Mouse (Mus musculus): ENCODE results near the gene Fam25c. TPM values are rescaled to one million over a fixed set of nuclear protein-coding genes. Genes with fewer than 3 reads are reported as not detected.
"Not testable (repeated sequence)": the region's sequence is repeated elsewhere in the genome, so short reads cannot be mapped to it uniquely, and the experiment has no call there.

The Fam25c gene
- total RNA-seq, 2 experiments from 2014 or later: not detected

DNA sequence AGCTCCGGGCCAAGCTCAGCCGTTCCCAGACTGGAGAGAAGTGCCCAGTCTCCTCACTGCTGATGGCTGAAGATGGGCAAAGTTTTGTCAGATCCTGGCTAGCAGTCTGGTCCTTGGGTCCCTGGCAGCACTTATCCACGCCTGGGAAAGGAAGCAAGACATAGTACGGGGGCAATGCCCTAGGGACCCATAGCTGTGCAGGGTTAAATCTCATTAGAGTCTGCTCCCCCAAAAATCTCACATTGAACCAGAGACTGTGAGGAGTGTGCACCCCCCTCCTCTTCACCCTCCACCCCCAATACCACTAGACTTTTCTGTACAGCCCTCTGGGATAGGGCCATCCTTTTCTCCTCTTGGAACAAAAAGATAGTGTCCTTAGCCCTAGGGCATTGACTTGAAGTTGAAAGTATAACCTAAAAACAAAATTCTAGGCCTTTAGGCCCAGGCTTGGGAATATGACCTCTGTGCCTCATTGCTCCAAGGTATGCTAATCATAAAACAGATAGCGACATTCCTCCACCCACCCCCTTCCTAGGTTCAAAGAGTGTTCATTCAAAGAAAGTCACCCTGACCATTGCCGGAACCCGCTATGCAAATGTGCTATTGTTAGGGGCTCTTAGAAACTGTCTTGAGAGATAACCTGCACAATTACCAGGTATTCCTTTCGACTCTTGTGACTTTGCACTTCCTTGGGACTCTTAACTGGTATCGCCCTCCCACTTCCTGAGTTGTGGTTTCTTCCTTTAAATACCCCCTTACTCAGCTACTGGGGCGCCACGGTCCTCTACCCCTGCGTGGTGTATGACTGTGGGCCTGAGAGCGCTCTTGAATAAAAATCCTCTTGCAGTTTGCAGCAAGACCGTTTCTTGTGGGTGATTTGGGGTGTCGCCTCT, 9.3 kb upstream of the Fam25c start:
- DNase-seq (ENCODE audit: extremely low spot score in 1 of 2, low spot score in 1 of 2): not testable (repeated sequence)

DNA sequence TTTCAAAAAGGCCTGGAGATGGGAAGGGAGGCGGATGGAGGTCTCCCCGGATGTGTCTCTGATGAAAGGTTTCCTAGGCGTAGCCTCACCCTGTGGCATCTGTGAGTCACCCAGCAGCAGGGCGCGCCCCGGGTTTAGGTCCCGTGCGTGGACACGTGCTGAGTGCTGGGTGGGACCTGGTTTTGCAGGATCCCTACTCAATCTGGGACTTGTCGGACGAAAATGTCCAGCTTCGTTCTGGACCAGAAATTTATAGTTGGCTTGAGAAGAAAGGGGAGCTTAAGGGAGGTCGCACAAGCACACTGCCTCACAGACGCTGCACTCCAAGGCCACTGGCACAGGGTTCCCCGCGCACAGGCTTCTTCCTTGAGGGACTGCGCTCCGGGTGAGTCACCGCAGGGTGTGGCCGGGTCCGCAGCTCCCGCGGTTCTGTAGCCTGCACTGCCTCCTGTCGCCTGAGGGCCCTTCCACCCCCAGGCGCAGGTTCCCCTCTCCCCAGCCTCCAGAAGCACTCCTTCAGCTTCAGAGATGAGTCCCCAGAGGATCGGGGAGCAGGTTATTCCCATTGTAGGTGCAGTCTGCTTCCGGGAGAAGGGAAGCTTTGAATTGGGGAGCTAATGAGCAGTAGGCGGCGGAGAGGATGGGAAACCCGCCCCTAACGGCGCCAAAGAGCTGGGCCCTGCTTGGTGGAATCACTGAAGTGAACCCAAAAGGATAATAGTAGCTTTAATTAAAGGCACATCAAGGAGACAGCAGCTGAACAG, 8.4 kb upstream of the Fam25c start:
- peak in 1 of 2 experiments; percentile 32 for DNase-seq (ENCODE audit: extremely low spot score in 1 of 2, low spot score in 1 of 2)

DNA sequence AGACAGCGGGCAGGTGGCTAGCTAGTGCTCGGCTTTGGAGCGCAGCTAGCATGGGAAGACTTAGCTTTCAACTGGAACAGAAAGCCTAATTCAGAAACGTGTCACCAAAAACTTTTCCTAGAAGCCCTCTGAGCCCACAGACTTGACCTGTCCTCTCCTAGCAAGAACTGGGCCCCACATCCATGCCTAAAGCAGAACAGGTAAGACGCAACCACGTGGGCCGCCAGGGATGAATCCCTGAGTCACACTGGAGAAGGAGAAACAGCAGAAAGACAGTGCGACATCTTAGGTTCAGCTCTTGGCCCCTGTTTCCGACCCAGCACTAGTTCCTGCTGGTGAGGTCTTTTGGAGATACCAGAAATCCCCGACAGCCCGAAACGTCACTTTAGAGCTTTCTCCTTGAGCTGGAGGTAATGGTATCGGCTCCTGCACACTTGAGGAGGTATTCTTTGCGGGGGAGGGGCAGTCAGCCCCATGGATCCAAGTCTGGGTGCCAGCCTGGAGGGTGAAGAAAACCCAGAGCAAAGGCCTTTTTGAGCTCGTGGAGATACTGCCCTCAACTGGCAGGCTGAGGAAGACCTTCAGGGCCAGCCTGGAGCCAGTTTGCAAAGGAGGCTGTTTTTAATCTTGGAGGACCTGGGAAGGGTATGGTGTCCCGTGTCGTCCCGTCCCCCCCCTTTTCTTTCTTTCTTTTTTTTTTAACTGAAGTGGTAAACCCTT, 7.7 kb upstream of the Fam25c start:
- DNase-seq (ENCODE audit: extremely low spot score in 1 of 2, low spot score in 1 of 2): peak; percentile 35 to 54

DNA sequence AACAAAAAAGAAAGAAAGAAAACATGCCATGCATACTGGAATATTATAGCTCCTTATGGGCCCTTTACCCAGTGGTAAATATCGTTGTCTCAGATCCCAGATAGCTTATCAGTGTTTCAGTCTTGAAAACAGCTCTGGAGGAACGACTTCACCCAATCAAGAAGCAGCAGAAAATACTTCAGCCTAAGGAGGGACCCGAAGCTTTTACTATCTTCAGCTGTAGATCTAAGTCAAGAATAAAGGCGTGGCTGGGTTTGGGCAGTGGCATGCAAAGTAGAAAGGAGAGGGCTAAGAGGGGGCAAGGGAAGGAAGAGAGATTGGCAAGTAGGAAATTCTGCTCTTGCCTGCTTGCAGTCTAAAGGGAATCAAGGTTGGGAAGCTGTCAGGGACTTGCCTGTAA, 6.9 kb upstream of the Fam25c start:
- no peak for DNase-seq (ENCODE audit: extremely low spot score in 1 of 2, low spot score in 1 of 2)

DNA sequence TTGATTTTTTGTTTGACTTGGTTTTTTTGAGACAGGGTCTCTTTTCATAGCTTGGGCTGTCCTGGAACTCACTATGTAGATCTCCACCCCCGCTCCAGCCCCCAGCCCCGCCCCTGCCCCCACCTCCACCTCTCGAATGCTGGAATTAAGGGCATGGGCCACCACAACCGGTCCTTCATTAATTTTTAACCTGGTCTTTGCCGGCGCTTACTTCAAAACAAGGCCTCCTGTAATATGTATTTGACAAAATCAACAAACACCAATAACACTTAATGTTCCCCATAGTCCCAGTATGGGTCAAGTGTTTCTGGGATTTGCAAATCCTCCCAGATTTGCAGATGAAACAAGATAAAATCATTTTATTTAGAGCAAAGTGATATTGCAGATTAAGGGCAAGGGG, 5.0 kb upstream of the Fam25c start:
- no peak for DNase-seq (ENCODE audit: extremely low spot score in 1 of 2, low spot score in 1 of 2)

DNA sequence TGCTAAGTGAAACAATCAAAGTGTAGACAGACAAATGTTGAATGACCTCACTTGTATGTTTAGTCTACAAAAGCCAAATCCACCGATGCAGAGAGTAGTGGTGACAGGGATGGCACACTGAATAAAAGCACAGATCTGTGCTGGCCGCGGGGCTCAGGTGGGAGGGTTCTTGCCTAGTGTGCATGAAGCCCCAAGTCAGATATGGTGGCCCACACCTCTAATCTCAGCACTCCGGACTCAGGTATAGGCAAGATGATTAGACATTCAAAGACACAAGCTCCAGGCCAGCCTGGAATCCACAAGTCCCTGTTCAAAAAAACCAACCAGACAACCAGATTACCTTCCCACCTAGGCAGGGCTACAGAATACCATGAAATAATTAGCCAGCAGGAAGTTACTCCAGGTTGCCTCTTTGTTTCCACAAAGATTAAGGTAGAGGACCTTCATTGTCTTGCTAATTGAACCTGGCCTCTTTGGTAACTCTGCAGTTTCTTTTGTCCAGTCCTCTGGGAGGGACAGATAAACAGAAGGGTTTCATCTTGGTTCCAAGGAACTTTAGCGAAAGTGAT, 4.5 kb upstream of the Fam25c start:
- DNase-seq (ENCODE audit: extremely low spot score in 1 of 2, low spot score in 1 of 2): no peak

DNA sequence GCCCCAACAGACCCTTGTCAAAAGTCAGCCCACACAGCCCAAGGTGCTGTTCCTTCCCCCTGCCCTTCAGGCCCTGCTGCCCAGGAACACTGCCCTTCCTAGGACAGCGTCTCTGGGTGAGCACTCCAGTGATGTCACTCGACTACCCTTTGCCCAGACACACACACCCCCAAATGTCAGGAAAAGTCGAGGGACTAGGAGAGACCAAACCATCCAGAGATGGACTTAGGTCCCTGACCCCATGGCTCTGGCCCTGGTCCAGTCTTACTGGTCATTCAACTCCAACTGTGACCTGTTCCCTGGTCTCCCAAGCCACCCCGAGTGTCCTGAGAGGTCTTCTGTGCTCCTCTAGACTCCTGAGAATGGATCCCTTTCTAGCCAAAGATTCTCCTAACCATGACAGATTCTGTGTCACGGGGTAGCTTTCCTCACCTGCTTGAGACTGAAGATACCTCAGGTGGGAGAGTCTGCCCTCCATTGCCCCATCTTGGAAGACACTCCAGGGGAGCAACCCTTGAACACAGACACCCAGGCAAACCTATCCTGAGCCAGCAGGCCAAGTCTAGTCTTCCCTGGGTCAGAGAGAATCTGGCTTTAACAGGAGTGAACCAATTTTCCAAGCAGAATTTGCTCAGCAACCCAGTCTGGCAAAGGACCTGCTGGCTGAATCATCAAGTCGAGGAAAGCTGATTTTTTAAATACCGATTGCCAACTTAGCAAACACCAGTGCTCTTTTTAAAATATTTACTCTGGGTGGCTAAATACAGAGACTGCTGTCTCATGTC, 2.6 kb upstream of the Fam25c start:
- DNase-seq (ENCODE audit: extremely low spot score in 1 of 2, low spot score in 1 of 2): no peak

DNA sequence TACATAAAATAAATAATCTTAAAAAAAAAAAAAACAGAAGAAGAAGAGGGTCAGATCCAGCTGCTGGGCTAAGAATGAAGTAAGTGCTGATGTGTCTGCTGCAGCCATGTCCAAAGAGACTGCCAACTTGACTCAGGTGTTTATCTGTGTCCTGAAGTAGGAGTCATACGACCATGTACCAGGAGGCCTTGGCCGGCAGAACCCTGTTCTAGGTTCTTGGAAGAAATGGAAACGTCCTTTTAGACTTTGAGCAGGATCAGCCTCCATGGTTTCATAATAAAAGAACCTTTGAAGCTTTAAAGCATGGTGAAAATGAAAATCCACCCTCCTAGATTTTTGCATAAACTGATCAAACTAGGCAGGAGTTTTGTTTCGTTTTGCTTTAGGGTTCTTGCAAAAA, 777 bp downstream of the Fam25c start:
- DNase-seq (ENCODE audit: extremely low spot score in 1 of 2, low spot score in 1 of 2): no peak

DNA sequence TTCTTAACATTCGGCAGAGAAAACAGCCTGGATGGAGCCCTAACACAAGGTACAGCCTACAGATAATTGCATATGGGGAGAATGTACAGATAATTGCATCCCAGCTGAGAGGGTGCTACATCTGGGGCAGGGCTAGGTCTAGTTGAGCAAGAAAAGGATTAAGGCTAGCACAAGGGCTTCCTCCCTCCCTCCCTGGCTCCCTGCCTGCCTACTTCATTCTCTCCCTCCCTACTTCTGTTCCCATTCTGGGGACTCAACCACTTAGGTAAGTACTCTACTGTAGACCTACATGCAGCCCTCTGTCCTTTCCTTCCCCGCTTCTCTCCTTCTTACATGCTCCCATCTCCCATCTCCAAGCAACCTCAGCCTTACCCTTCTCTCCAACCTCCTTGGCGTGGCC, 1.9 kb downstream of the Fam25c start:
- DNase-seq (ENCODE audit: extremely low spot score in 1 of 2, low spot score in 1 of 2): no peak

DNA sequence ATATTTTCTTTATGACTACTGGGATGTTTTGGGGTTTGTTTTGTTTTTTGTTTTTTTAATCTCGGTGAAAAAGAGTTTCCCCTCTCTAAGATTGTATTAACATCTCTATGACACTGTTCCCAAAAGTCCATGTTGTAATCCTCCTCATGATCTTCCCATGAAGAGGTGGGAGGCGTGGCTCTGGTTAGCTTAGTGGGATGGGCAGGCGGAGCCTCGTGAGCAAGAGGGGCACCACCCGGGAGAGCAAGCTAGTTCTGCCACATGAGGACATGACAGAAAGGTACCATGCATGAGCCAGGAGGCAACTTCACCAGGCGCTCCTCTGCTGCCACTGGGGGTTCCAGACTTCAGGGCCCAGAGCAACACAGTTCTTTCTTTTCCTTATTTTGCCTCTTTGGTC, 2.7 kb downstream of the Fam25c start:
- no peak for DNase-seq (ENCODE audit: extremely low spot score in 1 of 2, low spot score in 1 of 2)

DNA sequence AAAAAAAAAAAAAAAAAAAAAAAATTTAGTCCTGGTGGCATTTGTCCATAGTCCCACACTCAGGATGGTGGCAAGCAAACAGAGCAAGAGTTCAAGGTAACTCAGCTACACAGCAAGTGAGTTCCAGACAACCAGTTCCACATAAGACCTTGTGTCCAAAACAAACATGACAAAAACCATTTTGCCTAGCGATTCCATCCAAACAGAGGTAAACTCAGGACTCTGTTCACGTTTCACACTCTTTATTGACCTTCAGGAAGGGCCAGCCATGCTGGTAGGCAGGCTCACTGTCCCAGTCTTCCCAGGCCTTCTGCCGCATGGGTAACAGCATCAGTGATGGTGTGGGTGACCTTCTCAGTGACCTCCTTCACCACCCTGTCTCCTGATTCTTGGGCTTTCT, 3.6 kb downstream of the Fam25c start:
- DNase-seq (ENCODE audit: extremely low spot score in 1 of 2, low spot score in 1 of 2): no peak

DNA sequence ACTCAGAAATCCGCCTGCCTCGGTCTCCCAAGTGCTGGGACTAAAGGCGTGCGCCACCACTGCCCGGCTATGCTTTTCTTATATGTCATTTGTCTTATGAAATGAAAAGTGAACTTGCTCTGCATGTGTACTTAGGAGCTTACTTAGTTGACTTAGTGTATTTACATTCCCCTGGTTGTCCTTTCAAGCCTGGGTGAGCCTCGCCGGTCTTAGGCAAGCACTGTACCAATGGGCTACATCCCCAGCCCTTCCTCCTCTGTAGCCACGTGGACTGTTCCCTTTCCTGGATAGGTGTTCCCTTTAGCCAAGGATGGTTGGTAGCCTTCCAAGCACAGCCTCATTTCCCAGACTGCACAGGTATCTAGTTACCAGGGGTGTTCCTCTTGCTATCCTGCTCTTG, 6.2 kb downstream of the Fam25c start:
- DNase-seq (ENCODE audit: extremely low spot score in 1 of 2, low spot score in 1 of 2): no peak

DNA sequence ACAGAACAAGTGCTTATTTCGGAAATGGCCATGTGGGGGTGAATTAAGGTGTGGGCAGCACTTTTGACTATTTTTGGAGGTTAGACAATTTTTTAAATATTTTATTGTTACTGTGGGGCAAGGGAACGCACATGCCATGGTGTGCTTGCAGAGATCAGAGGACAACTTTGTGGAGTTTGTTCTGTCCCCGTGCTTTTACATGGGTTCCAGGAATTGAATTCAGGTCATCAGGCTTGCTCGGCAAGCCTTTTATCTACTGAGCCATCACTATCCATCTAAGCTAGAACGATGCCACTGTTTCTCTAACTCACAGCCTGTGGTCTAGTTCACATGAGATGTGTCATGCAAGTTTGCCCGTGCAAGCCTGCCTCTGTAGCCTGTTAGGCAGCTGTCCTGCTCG, 6.9 kb downstream of the Fam25c start:
- no peak for DNase-seq (ENCODE audit: extremely low spot score in 1 of 2, low spot score in 1 of 2)

DNA sequence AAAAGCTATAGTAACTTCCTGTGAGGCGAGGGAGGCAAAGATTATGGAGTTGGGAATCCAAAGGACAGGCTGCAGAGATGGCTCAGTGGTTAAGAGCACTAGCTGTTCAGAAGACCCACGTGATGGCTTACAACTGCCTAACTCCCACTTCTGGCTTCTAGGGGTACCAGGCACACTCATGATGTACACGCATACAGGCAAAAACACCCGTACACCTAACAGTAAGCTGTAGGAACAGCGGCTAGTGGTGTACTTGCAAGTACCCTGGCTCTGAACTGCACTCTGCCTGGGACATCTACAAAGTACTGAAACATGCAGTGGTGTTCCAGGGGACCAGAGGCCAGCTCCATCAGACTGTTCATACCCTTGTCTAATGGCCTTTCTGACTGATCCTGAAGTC, 8.1 kb downstream of the Fam25c start:
- DNase-seq (ENCODE audit: extremely low spot score in 1 of 2, low spot score in 1 of 2): no peak

DNA sequence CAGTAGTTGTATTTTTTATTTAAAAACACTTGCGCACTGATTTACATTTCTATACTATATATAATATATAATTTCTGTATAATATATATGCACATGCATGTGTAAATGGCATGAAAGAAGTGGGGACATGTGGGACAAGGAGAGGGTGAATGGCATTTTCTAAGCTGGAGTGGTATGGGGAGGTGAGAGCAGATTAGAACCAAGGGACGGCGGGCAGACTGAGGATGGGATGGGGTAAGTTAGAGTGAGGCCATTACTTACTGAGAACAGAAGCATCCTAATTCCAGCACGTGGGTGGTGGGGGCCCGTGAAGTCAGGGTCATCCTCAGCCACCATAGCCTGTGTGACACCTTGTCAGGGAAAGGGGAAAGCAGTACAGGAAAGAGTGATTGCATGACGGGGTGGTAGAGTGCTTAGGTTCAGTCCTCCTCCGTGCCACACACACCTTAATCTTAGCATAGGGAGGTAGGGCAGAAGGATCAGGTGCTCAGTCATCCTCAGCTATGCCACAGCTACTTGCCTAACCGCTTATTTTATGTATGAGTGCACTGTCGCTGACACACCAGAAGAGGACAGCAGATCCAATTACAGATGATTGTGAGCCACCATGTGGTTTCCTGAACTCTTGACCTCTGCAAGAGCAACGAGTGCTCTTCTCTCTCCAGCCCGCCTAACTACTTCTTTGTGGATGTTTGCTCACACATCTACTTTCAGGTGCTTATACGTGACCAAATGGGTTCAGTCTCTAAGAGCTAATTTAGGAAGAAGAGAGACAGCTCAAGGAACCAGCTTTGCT, 9.3 kb downstream of the Fam25c start:
- DNase-seq (ENCODE audit: extremely low spot score in 1 of 2, low spot score in 1 of 2): no peak

DNA sequence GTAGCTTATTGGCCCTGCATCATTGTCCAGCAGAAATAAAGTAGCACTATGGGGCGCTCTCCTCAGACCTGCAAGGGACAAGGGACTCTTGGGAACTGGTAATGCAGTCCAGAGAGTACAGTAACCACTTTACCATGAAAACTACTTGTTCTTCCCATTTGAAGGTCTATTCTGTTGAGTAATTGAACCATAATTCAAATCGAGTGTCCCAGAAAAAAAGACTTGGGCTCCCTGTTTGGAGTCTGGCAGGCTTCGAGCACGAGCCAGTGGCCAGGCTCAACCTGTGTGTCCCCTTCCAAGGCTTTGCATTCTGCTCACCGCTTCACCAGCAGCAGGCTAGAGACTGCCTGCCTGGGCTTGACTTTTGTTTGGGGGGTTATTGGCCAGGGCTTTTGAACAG, 10.9 kb downstream of the Fam25c start:
- no peak for DNase-seq (ENCODE audit: extremely low spot score in 1 of 2, low spot score in 1 of 2)

DNA sequence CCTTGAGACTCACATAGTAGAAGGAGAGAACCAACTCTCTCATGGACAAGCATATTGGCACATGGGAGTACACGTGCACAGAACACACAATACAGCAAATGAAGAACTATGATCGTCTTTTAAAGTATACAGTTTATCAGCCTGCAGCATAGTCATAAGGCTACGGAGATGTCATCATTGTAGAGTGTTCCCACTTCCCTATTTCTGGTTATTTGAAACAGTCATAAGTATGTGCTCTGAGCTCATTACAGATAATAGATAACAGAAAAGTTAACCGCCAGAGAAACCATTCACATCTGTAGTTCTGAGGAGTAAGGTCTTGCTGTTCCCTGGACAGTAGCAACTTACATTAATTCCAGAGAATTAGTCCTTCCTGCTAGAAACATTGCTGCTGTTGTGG, 12.2 kb downstream of the Fam25c start:
- no peak for DNase-seq (ENCODE audit: extremely low spot score in 1 of 2, low spot score in 1 of 2)

DNA sequence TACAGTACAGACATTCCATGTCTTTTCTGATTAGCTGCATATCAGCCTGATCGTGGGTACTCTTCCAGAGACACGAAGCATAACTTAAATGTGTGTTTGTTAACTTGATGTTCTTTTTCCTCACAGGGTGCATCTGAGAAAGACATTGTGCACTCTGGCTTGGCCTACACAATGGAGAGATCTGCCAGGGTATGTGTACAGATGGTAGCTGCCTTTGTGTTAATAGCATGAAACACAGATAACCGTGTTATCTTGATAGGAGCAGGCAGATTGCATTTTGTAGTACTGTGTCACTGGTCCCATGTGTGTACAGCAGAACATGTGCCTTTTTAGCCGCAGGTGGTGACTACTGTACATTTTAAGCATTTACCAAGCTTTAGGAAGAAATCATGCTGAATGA, 13.2 kb downstream of the Fam25c start:
- DNase-seq (ENCODE audit: extremely low spot score in 1 of 2, low spot score in 1 of 2): no peak

DNA sequence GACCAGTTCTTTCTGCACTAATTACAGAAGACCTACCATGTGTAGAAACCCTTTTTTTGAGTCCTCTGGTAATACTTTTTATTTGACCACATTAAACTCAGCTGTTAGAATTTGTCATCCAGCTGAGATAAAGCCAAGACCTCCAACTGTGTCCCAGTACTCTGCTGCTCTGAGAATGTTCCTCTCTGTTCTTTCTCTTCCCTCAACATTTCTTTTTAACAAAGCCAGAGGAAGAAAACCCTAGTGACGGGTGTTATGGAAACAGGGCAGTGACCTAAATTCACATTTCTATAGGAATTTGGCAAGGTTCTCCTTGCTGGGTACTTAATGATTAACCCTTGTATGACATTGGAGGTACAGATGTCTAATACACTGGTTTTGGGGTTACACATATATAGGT, 15.8 kb downstream of the Fam25c start:
- no peak for DNase-seq (ENCODE audit: extremely low spot score in 1 of 2, low spot score in 1 of 2)
